Comparison of ENCODE assay signal across 24 mouse cellular contexts in the genomic region with DNA sequence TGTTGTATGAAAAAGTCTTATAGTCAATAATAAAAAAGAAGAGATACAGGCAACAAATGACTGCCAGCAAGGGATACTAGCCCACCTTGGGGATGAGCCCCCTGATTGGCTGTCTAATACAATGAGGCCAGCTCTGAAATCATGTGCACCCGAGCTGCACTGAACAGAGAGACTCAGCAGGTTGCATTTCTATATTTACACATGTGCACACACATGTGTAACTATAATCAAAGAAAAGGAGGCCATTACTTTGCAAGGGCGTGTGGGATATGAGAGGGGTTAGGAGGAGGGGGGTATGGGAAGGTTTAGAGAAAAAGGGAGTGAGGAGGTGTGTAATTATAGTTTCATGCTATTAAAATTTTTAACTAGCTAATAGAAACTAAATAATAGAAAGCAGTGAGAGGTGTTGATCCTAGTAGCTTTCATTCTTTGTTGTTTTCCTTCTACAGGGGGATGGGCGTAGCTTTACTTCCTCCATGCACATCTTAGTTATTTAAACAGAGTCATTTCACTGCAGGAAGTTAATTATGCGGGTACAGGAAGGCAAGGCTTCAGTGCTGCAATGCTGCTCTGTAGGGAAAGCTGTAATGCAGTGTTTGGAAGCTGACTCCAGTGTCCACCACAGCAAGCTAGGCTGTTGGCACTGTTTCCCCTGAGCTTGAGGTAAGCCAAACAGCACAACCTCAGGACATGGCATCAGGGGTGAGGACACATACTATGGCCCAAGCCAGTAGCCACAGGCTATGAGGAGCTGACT. TPM values are rescaled to one million over a fixed set of nuclear protein-coding genes. Genes with fewer than 3 reads are reported as not detected.
"Had no signal": no experiment of that assay in that cellular context is flagged by ENCODE, and none has a peak within 500 bp of the region (broad histone marks: within the 10 kb centered on the region; RNA-seq: fewer than 3 reads in every experiment).

No protein-coding gene starts in this region.

- H3K9ac ChIP-seq: kidney, embryonic 15.5 days; limb, embryonic 12.5 days; limb, embryonic 15.5 days; liver, embryonic 14.5 days; liver, postnatal 0 days; lung, embryonic 14.5 days; midbrain, embryonic 12.5 days had no signal

- H3K4me2 ChIP-seq: kidney, embryonic 15.5 days; limb, embryonic 12.5 days; limb, embryonic 15.5 days; liver, embryonic 11.5 days; lung, embryonic 14.5 days; midbrain, embryonic 12.5 days had no signal

- H3K9me3 ChIP-seq: kidney, embryonic 15.5 days; limb, embryonic 12.5 days; limb, embryonic 15.5 days; midbrain, embryonic 12.5 days had no signal

- H3K4me3 ChIP-seq: kidney, embryonic 15.5 days; limb, embryonic 12.5 days; limb, embryonic 15.5 days; midbrain, embryonic 12.5 days had no signal

- DNase-seq: kidney, adult 11 months; kidney, adult 8-10 months; kidney, postnatal 10 days; kidney, postnatal 36 days; layer of hippocampus, postnatal 36 days; left cerebral cortex, postnatal 4 days; liver, postnatal 0 days; lung, embryonic 14.5 days; retina, postnatal 1 day; right cerebral cortex, postnatal 25 days; thymus, adult 18-20 months; thymus, postnatal 36 days had no signal

- H3K27ac ChIP-seq: kidney, embryonic 15.5 days; limb, embryonic 12.5 days; limb, embryonic 15.5 days; liver, embryonic 14.5 days; macrophage; midbrain, embryonic 12.5 days had no signal

- H3K4me1 ChIP-seq: kidney, embryonic 15.5 days; limb, embryonic 12.5 days; limb, embryonic 15.5 days had no signal

- H3K27me3 ChIP-seq: kidney, embryonic 15.5 days; limb, embryonic 12.5 days; limb, embryonic 15.5 days; midbrain, embryonic 12.5 days had no signal

- ATAC-seq: liver, postnatal 0 days; lung, postnatal 0 days had no signal

- H3K36me3 ChIP-seq: kidney, embryonic 15.5 days; limb, embryonic 12.5 days; limb, embryonic 15.5 days; midbrain, embryonic 12.5 days had no signal

RNA-seq across cellular contexts. Expression of a gene that starts 56.2 kb away (rescaled TPM):
- total RNA-seq: neutrophil, adult 5-6 weeks had no signal
- polyA plus RNA-seq: kidney, embryonic 15.5 days; limb, embryonic 12.5 days; liver, embryonic 11.5 days; liver, embryonic 14.5 days; liver, postnatal 0 days; lung, embryonic 14.5 days; lung, postnatal 0 days; macrophage; small intestine, adult 2 months; spleen, adult 2 months; urinary bladder, adult 2 months had no signal
